Mouse (Mus musculus): ENCODE data around the gene Gdpgp1. TPM values are rescaled to one million over a fixed set of nuclear protein-coding genes. Genes with fewer than 3 reads are reported as not detected.

Gene Gdpgp1
- polyA plus RNA-seq, 1 experiment: not detected

DNA sequence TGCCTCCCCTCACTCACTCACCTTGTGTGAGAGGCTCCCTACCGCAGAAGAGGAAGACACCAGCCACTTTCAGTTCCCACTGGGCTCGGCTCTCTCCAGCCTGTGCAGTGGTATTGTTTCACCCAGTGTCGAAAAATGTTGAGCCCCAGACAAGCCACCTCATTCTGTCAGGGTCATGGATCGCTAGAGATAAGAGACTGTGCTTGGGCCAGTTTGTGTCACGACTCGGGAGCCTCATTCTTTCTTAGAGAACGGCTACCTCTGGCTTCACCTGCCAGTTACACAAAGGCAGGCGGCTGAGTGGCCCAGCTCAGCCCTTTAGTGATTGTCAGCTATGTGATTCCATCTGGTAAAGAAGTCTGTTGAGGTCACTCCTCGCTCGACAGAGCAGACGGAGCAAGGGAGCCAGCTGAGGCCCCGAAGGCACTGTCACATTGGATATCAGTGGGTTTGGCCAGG lies 29.0 kb upstream of the Gdpgp1 start:
- H3K27ac ChIP-seq (ENCODE audit: insufficient read depth, low read depth, low read length): no peak overlapping the region
- peaks cover 69% of the 10 kb centered on the region for H3K4me1 ChIP-seq (ENCODE audit: control insufficient read depth, insufficient read depth, low read length)
- H3K4me3 ChIP-seq (ENCODE audit: insufficient read depth, low read depth, low read length): no peak overlapping the region
- WGBS: 68% methylated on average over 12 of the region's 12 CpGs
- TF ChIP-seq POLR2A (IDR thresholded peaks at IDR 0.05; ENCODE audit: insufficient read depth, low read depth, low read length) (no peak), CTCF (IDR thresholded peaks at IDR 0.05; ENCODE audit: insufficient read depth, low read depth, low read length) (no peak)

DNA sequence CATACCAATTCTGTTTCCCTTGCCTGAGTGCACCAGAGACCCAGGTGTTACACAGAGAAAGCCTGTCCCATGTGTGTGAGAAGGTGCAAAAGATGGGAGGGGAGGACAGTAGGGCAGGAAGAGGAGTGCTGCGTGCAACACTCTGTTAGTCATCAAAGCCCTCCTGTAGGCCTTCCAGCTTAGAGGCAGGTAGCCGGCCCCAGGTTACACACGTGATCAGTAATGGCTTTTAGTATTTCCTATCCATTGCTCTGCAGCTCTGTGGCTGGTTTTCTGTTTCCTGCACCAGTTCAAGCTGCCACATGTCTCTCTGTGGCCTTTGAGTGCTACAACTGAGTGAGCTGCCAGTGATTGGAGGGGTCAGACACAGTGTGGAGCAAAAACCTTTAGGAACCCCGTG lies 28.3 kb upstream of the Gdpgp1 start:
- Histone ChIP-seq H3K27ac (ENCODE audit: insufficient read depth, low read depth, low read length) (no peak overlapping the region), H3K4me3 (ENCODE audit: insufficient read depth, low read depth, low read length) (no peak overlapping the region), H3K4me1 (ENCODE audit: control insufficient read depth, insufficient read depth, low read length) (peaks cover 69% of the 10 kb centered on the region)
- 86% methylated on average over 4 of the region's 4 CpGs for WGBS
- no peak for TF ChIP-seq CTCF (IDR thresholded peaks at IDR 0.05; ENCODE audit: insufficient read depth, low read depth, low read length)
- no peak for TF ChIP-seq POLR2A (IDR thresholded peaks at IDR 0.05; ENCODE audit: insufficient read depth, low read depth, low read length)

DNA sequence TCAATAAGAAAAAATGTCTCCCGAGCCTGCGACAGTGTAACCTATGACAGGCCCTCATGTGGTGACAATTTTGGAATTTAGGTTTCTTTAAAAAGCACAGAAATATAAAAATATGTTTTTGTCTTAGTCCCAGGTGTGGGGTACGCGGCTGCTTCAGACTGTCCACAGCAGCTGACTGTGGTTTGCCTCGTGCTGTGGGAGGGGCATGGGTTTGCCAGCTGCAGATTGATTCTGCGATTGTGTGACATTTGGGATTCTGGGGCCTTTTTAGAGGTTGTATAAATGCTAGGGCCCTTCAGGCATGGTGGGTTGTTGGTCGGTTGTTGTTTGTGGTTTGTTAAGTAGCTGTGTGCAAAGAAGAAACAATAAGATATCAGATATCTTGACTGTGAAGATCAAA lies 27.7 kb upstream of the Gdpgp1 start:
- 76% methylated on average over 7 of the region's 7 CpGs for WGBS
- no peak overlapping the region for H3K27ac ChIP-seq (ENCODE audit: insufficient read depth, low read depth, low read length)
- no peak for TF ChIP-seq CTCF (IDR thresholded peaks at IDR 0.05; ENCODE audit: insufficient read depth, low read depth, low read length)
- TF ChIP-seq POLR2A (IDR thresholded peaks at IDR 0.05; ENCODE audit: insufficient read depth, low read depth, low read length): no peak
- no peak overlapping the region for H3K4me3 ChIP-seq (ENCODE audit: insufficient read depth, low read depth, low read length)
- H3K4me1 ChIP-seq (ENCODE audit: control insufficient read depth, insufficient read depth, low read length): peaks cover 69% of the 10 kb centered on the region

DNA sequence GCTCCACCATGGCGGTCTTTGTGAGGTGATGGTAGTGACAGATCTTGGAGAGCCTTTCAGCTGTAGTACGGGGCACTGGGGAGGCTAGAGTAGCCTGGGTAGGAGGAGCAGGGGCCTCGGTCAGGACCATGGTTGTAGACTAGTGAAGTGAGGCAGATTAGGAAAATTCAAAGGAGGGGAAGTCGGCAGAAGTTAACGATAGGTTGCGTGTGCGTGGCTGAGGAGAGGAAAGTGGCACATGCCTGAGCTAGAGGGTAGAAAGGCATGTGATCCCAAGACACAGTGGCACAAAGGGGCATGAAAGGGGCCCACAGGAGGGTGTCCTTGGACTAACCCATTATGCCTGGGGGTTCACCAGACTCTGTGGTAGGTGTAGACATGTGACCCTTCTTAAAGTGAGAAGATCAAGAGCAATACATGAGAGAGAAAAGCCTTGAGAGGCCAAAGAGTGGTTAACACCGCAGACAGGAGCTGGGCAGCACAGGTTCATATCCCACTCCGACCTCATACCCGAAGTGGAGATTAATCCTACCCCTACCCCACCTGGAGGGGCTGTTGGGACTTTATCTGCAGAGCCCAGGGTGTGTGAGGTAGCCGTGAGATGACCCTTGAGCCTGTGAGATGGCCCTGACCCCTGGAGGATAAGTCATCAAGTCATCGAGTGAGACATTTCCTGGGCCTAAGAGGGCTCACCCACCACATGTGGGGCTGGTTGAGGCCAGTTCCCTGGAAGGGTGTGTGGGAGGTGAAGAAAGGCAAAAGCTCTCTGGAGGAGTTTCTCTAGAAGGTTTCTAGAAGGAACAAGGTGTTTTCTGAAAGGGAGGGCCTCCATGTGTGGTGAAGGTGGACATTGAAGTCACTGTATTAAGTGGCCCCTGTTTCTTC lies 26.7 kb upstream of the Gdpgp1 start:
- no peak overlapping the region for H3K27ac ChIP-seq (ENCODE audit: insufficient read depth, low read depth, low read length)
- 78% methylated on average over 12 of the region's 12 CpGs for WGBS
- peaks cover 61% of the 10 kb centered on the region for H3K4me1 ChIP-seq (ENCODE audit: control insufficient read depth, insufficient read depth, low read length)
- TF ChIP-seq POLR2A (IDR thresholded peaks at IDR 0.05; ENCODE audit: insufficient read depth, low read depth, low read length) (no peak), CTCF (IDR thresholded peaks at IDR 0.05; ENCODE audit: insufficient read depth, low read depth, low read length) (no peak)
- H3K4me3 ChIP-seq (ENCODE audit: insufficient read depth, low read depth, low read length): no peak overlapping the region

DNA sequence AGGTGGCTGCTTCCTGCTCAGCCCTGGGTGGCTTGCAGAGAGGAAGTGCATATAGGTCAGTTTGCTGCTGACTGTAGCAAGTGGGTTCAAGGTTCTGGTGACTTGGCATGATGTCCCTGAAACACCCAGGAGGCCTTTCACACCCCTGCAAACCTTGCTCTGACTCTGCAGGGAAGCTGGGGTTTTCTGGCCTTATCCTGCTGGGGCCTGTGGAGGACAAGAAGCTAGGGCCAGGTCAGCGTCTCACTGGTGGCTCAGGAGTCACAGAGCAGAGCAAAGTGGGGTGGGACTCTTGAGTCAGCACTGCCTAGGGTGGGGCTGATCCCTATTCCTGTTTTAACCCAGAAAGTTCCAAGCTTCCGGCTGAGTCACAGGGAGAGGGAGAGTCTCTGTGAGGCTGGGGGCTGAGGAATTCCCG lies 25.3 kb upstream of the Gdpgp1 start:
- peaks cover 54% of the 10 kb centered on the region for H3K4me1 ChIP-seq (ENCODE audit: control insufficient read depth, insufficient read depth, low read length)
- TF ChIP-seq CTCF (IDR thresholded peaks at IDR 0.05; ENCODE audit: insufficient read depth, low read depth, low read length): no peak
- TF ChIP-seq POLR2A (IDR thresholded peaks at IDR 0.05; ENCODE audit: insufficient read depth, low read depth, low read length): no peak
- H3K27ac ChIP-seq (ENCODE audit: insufficient read depth, low read depth, low read length): no peak overlapping the region
- WGBS: 56% methylated on average over 3 of the region's 3 CpGs
- H3K4me3 ChIP-seq (ENCODE audit: insufficient read depth, low read depth, low read length): no peak overlapping the region

DNA sequence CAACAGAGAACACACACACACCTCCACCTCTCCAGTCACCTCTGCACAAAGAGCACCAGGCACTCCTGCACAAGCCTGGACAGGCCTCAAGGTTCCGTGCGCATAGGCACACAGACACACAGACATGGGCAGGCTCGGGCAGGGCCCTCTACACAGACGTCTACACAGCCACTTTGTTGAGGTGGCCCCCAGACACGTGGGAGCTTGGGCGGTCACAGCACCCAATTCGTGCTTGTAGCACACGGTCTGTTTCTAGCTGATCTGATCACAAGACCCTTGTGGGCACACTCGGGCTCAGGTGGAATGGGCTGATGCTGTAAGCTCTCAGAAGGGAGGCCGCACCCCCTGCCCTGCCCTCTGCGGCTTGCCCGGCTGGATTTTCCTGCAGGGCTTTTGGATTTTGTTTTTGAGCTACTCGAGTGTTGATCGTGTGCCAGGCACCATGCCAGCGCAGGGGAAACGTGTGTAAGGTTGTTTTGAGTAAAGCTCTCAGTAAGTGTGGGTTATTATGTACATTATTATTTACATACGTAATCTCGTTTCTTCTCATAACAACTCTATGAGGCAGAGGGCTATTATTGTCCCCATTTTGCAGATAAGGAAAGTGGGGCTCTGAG lies 24.5 kb upstream of the Gdpgp1 start:
- H3K4me3 ChIP-seq (ENCODE audit: insufficient read depth, low read depth, low read length): no peak overlapping the region
- H3K4me1 ChIP-seq (ENCODE audit: control insufficient read depth, insufficient read depth, low read length): peaks cover 46% of the 10 kb centered on the region
- no peak overlapping the region for H3K27ac ChIP-seq (ENCODE audit: insufficient read depth, low read depth, low read length)
- 57% methylated on average over 18 of the region's 18 CpGs for WGBS
- no peak for TF ChIP-seq CTCF (IDR thresholded peaks at IDR 0.05; ENCODE audit: insufficient read depth, low read depth, low read length)
- TF ChIP-seq POLR2A (IDR thresholded peaks at IDR 0.05; ENCODE audit: insufficient read depth, low read depth, low read length): no peak

DNA sequence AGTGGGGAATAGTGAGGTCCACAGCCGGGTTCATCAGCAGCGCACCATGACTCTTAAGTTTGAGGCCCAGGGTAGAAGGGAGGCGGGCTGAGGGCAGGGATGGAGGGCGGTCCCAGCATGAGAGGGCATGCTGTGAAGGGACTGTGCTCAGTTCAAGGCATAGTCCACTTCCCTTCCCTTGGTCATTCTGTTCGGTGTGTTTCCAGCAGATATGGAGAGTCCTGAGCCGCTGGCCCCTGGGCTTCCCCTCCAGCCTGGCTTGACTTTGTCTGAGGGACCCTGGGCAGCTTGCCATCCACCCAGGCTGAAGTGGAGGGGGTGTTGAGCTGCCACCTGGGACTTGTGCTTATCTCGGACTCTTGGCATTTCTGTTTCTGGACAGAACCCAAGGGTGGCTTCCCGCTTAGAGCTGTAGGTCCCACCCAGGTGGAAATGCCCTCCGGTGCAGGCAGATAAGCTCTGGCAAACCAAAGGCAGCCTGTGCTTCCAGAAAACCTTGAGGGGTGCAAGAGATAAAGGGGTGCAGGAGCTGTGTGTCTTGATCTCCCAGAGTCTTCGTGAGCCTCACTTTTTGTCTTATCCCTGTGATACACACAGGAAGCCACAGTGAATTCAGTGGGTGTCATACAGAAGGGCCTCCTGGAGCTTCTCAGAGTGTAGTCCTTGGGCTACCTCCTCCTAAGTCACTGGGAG lies 23.8 kb upstream of the Gdpgp1 start:
- TF ChIP-seq POLR2A (IDR thresholded peaks at IDR 0.05; ENCODE audit: insufficient read depth, low read depth, low read length) (no peak), CTCF (IDR thresholded peaks at IDR 0.05; ENCODE audit: insufficient read depth, low read depth, low read length) (no peak)
- H3K4me3 ChIP-seq (ENCODE audit: insufficient read depth, low read depth, low read length): no peak overlapping the region
- H3K4me1 ChIP-seq (ENCODE audit: control insufficient read depth, insufficient read depth, low read length): peaks cover 40% of the 10 kb centered on the region
- H3K27ac ChIP-seq (ENCODE audit: insufficient read depth, low read depth, low read length): no peak overlapping the region
- 53% methylated on average over 10 of the region's 10 CpGs for WGBS

DNA sequence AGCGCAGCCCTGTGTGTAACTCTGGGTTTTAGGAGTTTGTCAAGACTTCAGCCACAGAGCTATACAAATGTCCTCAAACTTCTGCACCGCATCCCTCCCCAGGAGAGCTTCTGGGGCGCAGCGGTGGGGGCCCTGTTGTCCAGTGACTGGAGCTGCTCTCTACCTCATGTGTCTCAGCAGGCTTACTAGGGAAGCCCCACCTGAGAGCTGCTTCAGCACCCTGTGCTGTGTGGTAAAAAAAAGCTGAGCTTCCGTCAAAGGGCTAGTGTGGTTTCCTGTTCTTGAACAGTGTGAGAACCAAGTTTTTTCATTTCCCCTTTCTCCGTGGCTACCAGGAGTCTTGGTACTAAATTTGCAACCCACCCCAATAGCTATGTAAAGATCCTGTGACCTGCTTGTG lies 23.0 kb upstream of the Gdpgp1 start:
- no peak overlapping the region for H3K27ac ChIP-seq (ENCODE audit: insufficient read depth, low read depth, low read length)
- TF ChIP-seq CTCF (IDR thresholded peaks at IDR 0.05; ENCODE audit: insufficient read depth, low read depth, low read length) (no peak), POLR2A (IDR thresholded peaks at IDR 0.05; ENCODE audit: insufficient read depth, low read depth, low read length) (no peak)
- peaks cover 40% of the 10 kb centered on the region for H3K4me1 ChIP-seq (ENCODE audit: control insufficient read depth, insufficient read depth, low read length)
- no peak overlapping the region for H3K4me3 ChIP-seq (ENCODE audit: insufficient read depth, low read depth, low read length)
- WGBS: 79% methylated on average over 6 of the region's 6 CpGs

DNA sequence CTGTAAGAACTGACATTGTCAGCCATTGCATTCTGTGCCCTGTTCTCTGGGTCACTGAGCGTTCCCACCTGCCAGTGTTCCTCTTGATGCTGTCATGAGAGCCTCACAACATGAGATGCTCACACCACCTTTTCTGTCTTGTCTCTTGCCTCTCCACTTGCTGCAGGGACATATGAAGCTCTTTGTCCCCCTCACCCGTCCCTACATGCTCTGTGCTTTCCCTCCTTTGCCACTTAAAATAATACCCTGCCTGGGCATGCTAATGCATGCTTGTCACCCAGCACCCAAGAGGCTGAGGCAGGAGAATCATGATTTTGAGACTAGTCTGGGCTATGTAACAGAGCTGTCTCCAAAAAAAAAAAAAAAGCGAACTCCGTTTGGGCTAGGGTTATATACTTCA lies 21.7 kb upstream of the Gdpgp1 start:
- no peak overlapping the region for H3K4me3 ChIP-seq (ENCODE audit: insufficient read depth, low read depth, low read length)
- peaks cover 38% of the 10 kb centered on the region for H3K4me1 ChIP-seq (ENCODE audit: control insufficient read depth, insufficient read depth, low read length)
- no peak overlapping the region for H3K27ac ChIP-seq (ENCODE audit: insufficient read depth, low read depth, low read length)
- WGBS: 73% methylated on average over 4 of the region's 4 CpGs
- TF ChIP-seq POLR2A (IDR thresholded peaks at IDR 0.05; ENCODE audit: insufficient read depth, low read depth, low read length): no peak
- TF ChIP-seq CTCF (IDR thresholded peaks at IDR 0.05; ENCODE audit: insufficient read depth, low read depth, low read length): no peak
